Mouse (Mus musculus) bone marrow macrophage, adult 2 months (primary cell): ENCODE results near the gene E2f8.

Experiments
- CTCF ChIP-seq: IDR thresholded peaks from 2 replicates; pipeline ENCODE4 v1.5.1; 2012; ENCODE audit warnings: low read depth, mild to moderate bottlenecking, low read length, moderate library complexity
- POLR2A ChIP-seq: IDR thresholded peaks from 2 replicates; pipeline ENCODE4 v1.6.1; 2012; ENCODE audit warnings: mild to moderate bottlenecking, low read depth, low read length, borderline replicate concordance

DNA sequence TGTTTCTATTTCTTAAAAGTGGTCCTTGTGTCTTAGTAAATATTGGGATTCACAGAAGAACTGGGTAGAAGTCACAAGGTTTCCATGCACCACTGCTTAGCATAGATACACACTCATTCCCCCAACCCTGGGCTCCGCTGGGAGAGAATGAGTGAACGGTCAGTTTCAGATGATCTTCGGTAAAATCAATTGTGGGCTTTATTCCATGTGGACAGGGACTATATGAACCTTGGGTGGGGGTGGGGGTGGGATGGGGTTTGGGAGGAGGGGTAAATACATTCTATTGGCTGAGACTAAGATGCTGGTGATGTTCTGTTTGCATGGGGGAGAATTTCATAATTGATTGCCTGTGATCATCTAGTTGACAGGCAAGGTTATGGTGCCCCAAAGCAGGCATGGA is 25.9 kb downstream of the E2f8 start:
- no peak for TF ChIP-seq CTCF
- TF ChIP-seq POLR2A = no peak
